Mouse (Mus musculus) ES-E14 (cell line): ENCODE measurements around the gene D630023F18Rik. TPM values are rescaled to one million over a fixed set of nuclear protein-coding genes. Genes with fewer than 3 reads are reported as not detected.

Experiments used
- DNase-seq: peaks from one replicate; pipeline ENCODE4 v3.0.0-alpha.2; 2013; ENCODE audit warnings: low read depth, low spot score
- H3K27ac ChIP-seq: 2 replicates; pipeline ENCODE4 v1.5.1; 2012; ENCODE audit warnings: low read depth, mild to moderate bottlenecking, low read length, moderate library complexity, mixed read lengths; ENCODE audit not compliant: poor library complexity, insufficient read depth, severe bottlenecking
- H3K36me3 ChIP-seq: 2 replicates; pipeline ENCODE4 v1.6.1; 2012; ENCODE audit warnings: mild to moderate bottlenecking, low read length, moderate library complexity, mixed read lengths; ENCODE audit not compliant: control insufficient read depth, poor library complexity, insufficient read depth, severe bottlenecking
- H3K4me1 ChIP-seq, 2 experiments: fragments of 150-350 bp in 1 of 2; sonication (generic) in 1 of 2; 2 replicates each; pipeline ENCODE4 v1.6.1; 2012; ENCODE audit warnings: low read length in 2 of 2, mild to moderate bottlenecking in 1 of 2, mixed read lengths in 1 of 2; ENCODE audit not compliant: control insufficient read depth in 2 of 2, insufficient read depth in 2 of 2, poor library complexity in 1 of 2
- H3K4me3 ChIP-seq, 2 experiments: fragments of 150-350 bp in 1 of 2; sonication (generic) in 1 of 2; 2 replicates each; pipeline ENCODE4 v1.5.1; 2012; ENCODE audit warnings: low read length in 2 of 2, low read depth in 1 of 2, mild to moderate bottlenecking in 1 of 2, mixed read lengths in 1 of 2; ENCODE audit not compliant: insufficient read depth in 1 of 2, poor library complexity in 1 of 2, severe bottlenecking in 1 of 2
- H3K9ac ChIP-seq: 2 replicates; pipeline ENCODE4 v1.6.1; 2012; ENCODE audit warnings: low read depth, mild to moderate bottlenecking, low read length, mixed read lengths; ENCODE audit not compliant: poor library complexity, insufficient read depth, severe bottlenecking
- H3K9me3 ChIP-seq: fragments of 150-350 bp; sonication (generic); 2 replicates; pipeline ENCODE4 v1.6.1; 2012; ENCODE audit warnings: low read depth, mild to moderate bottlenecking, low read length; ENCODE audit not compliant: control insufficient read depth, insufficient read depth
- CHD2 ChIP-seq: IDR thresholded peaks from 2 replicates; pipeline ENCODE4 v1.6.1; 2014; ENCODE audit warnings: mild to moderate bottlenecking, low read depth, low read length, inconsistent platforms
- HCFC1 ChIP-seq: IDR thresholded peaks from 2 replicates; pipeline ENCODE4 v1.6.1; 2012; ENCODE audit warnings: low read length, inconsistent platforms, borderline replicate concordance; ENCODE audit not compliant: insufficient read depth
- MAFK ChIP-seq: IDR thresholded peaks from 2 replicates; pipeline ENCODE4 v1.6.1; 2014; ENCODE audit warnings: mild to moderate bottlenecking, low read depth, low read length, inconsistent platforms; ENCODE audit not compliant: insufficient read depth
- ZC3H11A ChIP-seq: IDR thresholded peaks from 2 replicates; pipeline ENCODE4 v1.6.1; 2012; ENCODE audit warnings: low read depth, mild to moderate bottlenecking, inconsistent platforms, low read length, borderline replicate concordance
- ZNF384 ChIP-seq: IDR thresholded peaks from 2 replicates; pipeline ENCODE4 v1.6.1; 2012; ENCODE audit warnings: low read depth, low read length, inconsistent platforms
- in situ Hi-C, 2 experiments: fragments of 600-800 bp; cut with MboI; formaldehyde crosslinking; loops; one replicate each; pipeline ENCODE4 v1.15.1; 2025; ENCODE audit warnings: low sequenced_read_pairs in 2 of 2, inconsistent platforms in 1 of 2; ENCODE audit not compliant: unreplicated experiment in 2 of 2
- total RNA-seq: library from RNA; depleted of rRNA; stranded (reverse); fragments of 300-350 nt; gene quantifications from 2 replicates; pipeline ENCODE4 v1.2.3, GENCODE M21; 2012; rRNA removed

D630023F18Rik gene
- total RNA-seq: 4.7 and 6.1 TPM in 2 replicates

DNA sequence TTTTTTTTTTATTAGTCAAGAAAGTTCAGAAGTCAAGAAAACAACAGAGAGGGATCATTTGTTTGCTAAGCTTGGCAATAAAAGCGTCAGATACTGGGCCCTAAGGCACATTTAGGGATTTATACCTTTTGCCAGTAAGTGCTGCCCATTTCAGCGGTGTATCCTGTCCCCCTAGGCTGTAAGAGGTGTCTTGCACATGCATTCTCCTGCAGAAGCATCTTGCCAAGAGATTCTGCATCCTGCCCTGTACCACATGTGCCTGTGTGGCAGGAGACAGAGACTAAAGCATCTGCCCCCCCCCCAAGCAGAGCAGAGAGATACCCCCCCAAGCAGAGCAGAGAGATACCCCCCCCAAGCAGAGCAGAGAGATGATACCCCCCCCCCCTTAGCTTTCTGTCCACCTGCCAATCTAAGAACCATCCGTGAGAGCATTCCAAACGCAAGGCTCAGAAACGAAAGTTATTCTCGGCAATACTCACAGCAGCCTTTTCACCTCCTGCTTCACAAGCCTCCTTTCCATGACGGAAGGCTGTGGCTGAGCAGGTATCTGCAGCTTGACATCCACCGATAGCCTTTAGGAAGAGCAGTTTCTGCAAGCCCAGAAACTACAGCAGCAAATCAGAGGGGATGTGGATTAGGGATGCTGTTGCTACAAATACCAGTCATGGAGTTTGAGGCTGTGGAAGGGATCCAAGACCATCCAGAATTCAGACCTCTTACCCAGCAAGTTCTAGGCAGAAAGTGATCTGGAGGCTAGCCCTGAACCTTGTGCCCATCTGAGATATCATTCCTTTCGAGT lies at the start of gene D630023F18Rik:
Gene D630023F18Rik, minus strand, starts transcription at position 641 of the 799 bp plus-strand sequence.
- in situ Hi-C loops: no loop called here
- Histone ChIP-seq H3K36me3 (no peaks in the 10 kb centered on the region), H3K4me3 (no peak within 1 kb of the TSS)

GRCm38 (mm10) chr1:65171579-65171978 lies 48.6 kb upstream of the D630023F18Rik start:
- TF ChIP-seq HCFC1: no peak
- no peak for TF ChIP-seq ZNF384
- TF ChIP-seq MAFK: no peak
- TF ChIP-seq ZC3H11A: no peak
- TF ChIP-seq CHD2: no peak
- Histone ChIP-seq H3K4me3 (no peak overlapping the region), H3K27ac (no peak overlapping the region), H3K4me1 (no peaks in the 10 kb centered on the region), H3K9me3 (no peaks in the 10 kb centered on the region), H3K9ac (no peak overlapping the region), H3K36me3 (peaks cover 14% of the 10 kb centered on the region)
- in situ Hi-C loops: no loop called here
- no peak for DNase-seq

More for the DNA sequence above, at the start of gene D630023F18Rik:
- TF ChIP-seq ZNF384 (no peak), ZC3H11A (no peak), MAFK (no peak), HCFC1 (no peak), CHD2 (no peak)
- Histone ChIP-seq H3K9me3 (no peaks in the 10 kb centered on the region), H3K4me1 (no peaks in the 10 kb centered on the region), H3K27ac (no peak within 1 kb of the TSS), H3K9ac (no peak within 1 kb of the TSS)
- DNase-seq: no peak

DNA sequence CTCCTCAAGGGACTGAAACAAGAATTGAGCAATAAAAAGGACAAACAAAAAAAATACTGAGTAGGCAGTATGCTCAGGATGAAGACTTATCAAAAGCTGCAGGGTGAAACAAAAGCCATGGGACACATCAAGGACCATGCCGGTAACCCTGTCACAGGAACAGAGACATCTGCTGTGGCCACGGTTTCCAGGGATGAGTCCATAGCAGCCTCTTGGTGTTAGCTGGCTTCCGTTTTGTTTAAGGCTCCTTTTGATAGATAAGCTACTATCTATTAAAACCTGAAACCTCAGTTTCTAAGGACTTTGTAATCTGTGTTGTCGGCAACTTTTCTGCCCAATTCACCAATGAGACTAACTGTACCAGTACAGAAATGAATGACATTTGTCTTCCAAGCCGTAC lies 46.9 kb upstream of the D630023F18Rik start:
- Histone ChIP-seq H3K36me3 (peaks cover 14% of the 10 kb centered on the region), H3K9me3 (no peaks in the 10 kb centered on the region), H3K9ac (no peak overlapping the region), H3K4me3 (no peak overlapping the region), H3K27ac (no peak overlapping the region), H3K4me1 (no peaks in the 10 kb centered on the region)
- in situ Hi-C loops: no loop called here
- no peak for DNase-seq
- TF ChIP-seq CHD2 (no peak), ZC3H11A (no peak), MAFK (no peak), HCFC1 (no peak), ZNF384 (no peak)

- Histone ChIP-seq H3K4me1 (no peaks in the 10 kb centered on the region), H3K9ac (no peak overlapping the region), H3K4me3 (no peak overlapping the region), H3K27ac (no peak overlapping the region), H3K36me3 (peaks cover 17% of the 10 kb centered on the region), H3K9me3 (no peaks in the 10 kb centered on the region)
- DNase-seq: no peak
- TF ChIP-seq ZNF384 (no peak), HCFC1 (no peak), MAFK (no peak), CHD2 (no peak), ZC3H11A (no peak)
- in situ Hi-C loops: no loop called here
These were observed 46.5 kb upstream of the D630023F18Rik start for GRCm38 (mm10) chr1:65169536-65169935.
